Mouse (Mus musculus) layer of hippocampus, postnatal 10 days (tissue): ENCODE measurements around the gene Pgs1. TPM values are rescaled to one million over a fixed set of nuclear protein-coding genes. Genes with fewer than 3 reads are reported as not detected.

ENCODE experiments used
- DNase-seq, 2 experiments: peaks; one replicate each; pipeline ENCODE4 v3.0.0; 2021; ENCODE audit warnings: low spot score in 2 of 2
- microRNA-seq, 2 experiments: library from miRNA; unstranded; fragments of <30 nt; microRNA quantifications; one replicate each; pipeline ENCODE4 v1.2.0; 2021
- total RNA-seq, 2 experiments: library from RNA; stranded (reverse); gene quantifications; 2 replicates each; pipeline ENCODE4 v1.2.3; 2021

The Pgs1 gene
- total RNA-seq, 2 experiments from 2014 or later: 59.2 to 59.6 TPM

- DNase-seq: no peak
These were observed 48.3 kb downstream of the Pgs1 start for GRCm38 (mm10) chr11:118034395-118034794.

GRCm38 (mm10) chr11:118035068-118035467, 49.0 kb downstream of the Pgs1 start:
- DNase-seq: no peak

GRCm38 (mm10) chr11:118042791-118043190, 56.7 kb downstream of the Pgs1 start:
- no peak for DNase-seq

- DNase-seq: peak; percentile 70 to 72
These were observed 57.3 kb downstream of the Pgs1 start for GRCm38 (mm10) chr11:118043293-118043907.

- no peak for DNase-seq
These were observed 63.5 kb downstream of the Pgs1 start for GRCm38 (mm10) chr11:118049641-118050040.

- no peak for DNase-seq
These were observed 64.1 kb downstream of the Pgs1 start for GRCm38 (mm10) chr11:118050174-118050573.

- no peak for DNase-seq
These were observed 72.3 kb downstream of the Pgs1 start for GRCm38 (mm10) chr11:118058367-118058766.

- DNase-seq: no peak
These were observed 72.8 kb downstream of the Pgs1 start for GRCm38 (mm10) chr11:118058872-118059271.

- DNase-seq: no peak
These were observed 73.9 kb downstream of the Pgs1 start for GRCm38 (mm10) chr11:118060038-118060437.

- DNase-seq: no peak
These were observed 81.5 kb downstream of the Pgs1 start for GRCm38 (mm10) chr11:118067588-118067987.

GRCm38 (mm10) chr11:118068812-118069332, 82.8 kb downstream of the Pgs1 start:
- no peak for DNase-seq

- no peak for DNase-seq
These were observed 85.3 kb downstream of the Pgs1 start for GRCm38 (mm10) chr11:118071227-118071912.

Small RNA genes within 50 kb of the gene (microRNA-seq; reads per million reads assigned to microRNA genes)
- 0.45 to 2.9 reads per million in 2 experiments for gene Mir6933

Other genes with a start within 250 kb of the Pgs1 start
- gene Tmc8, start 204.2 kb upstream of the Pgs1 start, total RNA-seq: 1 to 10 TPM in 1 of 2 experiments, under 1 TPM in 1; 0.60 to 1.5 TPM
- 1 to 10 TPM; 5.5 to 5.9 TPM for gene Tmc6, start 204.1 kb upstream of the Pgs1 start, total RNA-seq
- gene 6030468B19Rik, start 188.6 kb upstream of the Pgs1 start, total RNA-seq: not detected
- 1 to 10 TPM; 3.4 to 3.5 TPM for gene Gm20708, start 176.6 kb upstream of the Pgs1 start, total RNA-seq
- gene Syngr2, start 176.6 kb upstream of the Pgs1 start, total RNA-seq: 10 to 100 TPM; 11.3 to 12.3 TPM
- 1 to 10 TPM; 5.6 to 7.3 TPM for gene Afmid, start 160.4 kb upstream of the Pgs1 start, total RNA-seq
- 1 to 10 TPM; 5.4 TPM for gene Tk1, start 160.2 kb upstream of the Pgs1 start, total RNA-seq
- gene Birc5, start 137.0 kb upstream of the Pgs1 start, total RNA-seq: 1 to 10 TPM; 5.0 to 5.2 TPM
- under 1 TPM in 1 of 2 experiments, not detected in 1; 0.25 TPM for gene Tmem235, start 125.5 kb upstream of the Pgs1 start, total RNA-seq
- gene Tha1, start 112.8 kb upstream of the Pgs1 start, total RNA-seq: 1 to 10 TPM; 2.1 to 2.3 TPM
- gene Socs3, start 16.2 kb upstream of the Pgs1 start, total RNA-seq: 1 to 10 TPM; 2.3 to 2.8 TPM
- gene Dnah17, start 144.3 kb downstream of the Pgs1 start, total RNA-seq: under 1 TPM; 0.14 to 0.16 TPM